Mouse (Mus musculus): ENCODE data around the gene Plpp7. TPM values are rescaled to one million over a fixed set of nuclear protein-coding genes. Genes with fewer than 3 reads are reported as not detected.

The Plpp7 gene
- polyA plus RNA-seq, 1 experiment from 2014 or later: 16.6 TPM

DNA sequence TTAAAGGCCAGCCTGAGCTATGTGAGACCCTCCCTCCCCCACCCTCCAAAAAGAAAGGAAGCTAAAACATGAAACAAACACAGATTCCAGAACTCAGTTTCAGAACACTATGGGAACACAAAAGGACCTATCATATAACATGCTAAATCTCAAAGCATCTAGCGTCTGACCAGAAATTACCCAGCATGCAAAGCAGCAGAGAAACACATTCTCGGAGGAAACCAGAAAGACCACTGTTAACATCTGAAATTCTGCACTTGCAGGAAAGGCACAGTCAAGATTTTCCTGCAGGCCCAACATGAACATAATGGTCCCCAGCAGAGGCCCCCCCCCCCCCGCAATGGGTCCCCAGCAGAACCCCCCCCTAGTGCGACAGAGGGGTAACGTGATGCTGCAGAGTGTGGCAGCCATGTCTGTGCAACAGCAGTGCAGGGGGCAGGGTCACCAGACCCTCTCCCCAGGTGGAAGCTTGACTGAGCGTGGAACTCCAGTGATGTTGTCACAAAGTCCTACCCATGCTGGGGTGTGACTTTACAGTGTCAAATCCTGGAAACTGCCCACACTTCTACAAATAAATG is 35.0 kb upstream of the Plpp7 start:
- H3K27ac ChIP-seq: no peak overlapping the region
- H3K36me3 ChIP-seq: no peaks in the 10 kb centered on the region
- H3K27me3 ChIP-seq: peaks cover 31% of the 10 kb centered on the region
- H3K9ac ChIP-seq (replicated peaks): no peak overlapping the region
- H3K9me3 ChIP-seq: no peaks in the 10 kb centered on the region
- 68% methylated on average over 6 of the region's 6 CpGs for WGBS
- no peak overlapping the region for H3K4me2 ChIP-seq (replicated peaks)
- H3K4me3 ChIP-seq (replicated peaks): no peak overlapping the region
- no peak for ATAC-seq
- H3K4me1 ChIP-seq (replicated peaks): peaks cover 3% of the 10 kb centered on the region; the same call in 1 of the 2 replicates

DNA sequence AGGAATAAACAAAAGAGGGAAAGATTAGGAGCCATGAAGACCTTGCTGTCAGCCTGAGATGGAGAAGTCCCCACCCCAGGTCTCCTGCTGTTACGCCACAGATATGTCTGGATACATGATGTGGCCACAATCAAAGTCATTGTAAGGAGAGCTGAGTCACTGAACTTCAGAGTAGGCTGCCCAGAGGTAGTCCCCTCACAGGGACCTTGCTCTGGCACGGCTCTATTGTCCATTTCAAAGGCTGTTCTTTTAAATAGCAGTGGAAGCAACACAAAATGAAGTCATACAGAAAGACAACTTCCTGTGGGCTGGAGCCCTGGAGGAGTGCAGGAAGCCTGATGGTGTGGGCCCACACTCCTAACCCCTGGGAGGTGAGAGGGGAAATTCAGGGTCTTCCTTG is 34.1 kb upstream of the Plpp7 start:
- WGBS: 70% methylated on average over 2 of the region's 2 CpGs
- no peak overlapping the region for H3K9ac ChIP-seq (replicated peaks)
- no peak overlapping the region for H3K27ac ChIP-seq
- H3K27me3 ChIP-seq: peaks cover 31% of the 10 kb centered on the region
- no peak for ATAC-seq
- H3K4me3 ChIP-seq (replicated peaks): no peak overlapping the region
- H3K4me1 ChIP-seq (replicated peaks): no peaks in the 10 kb centered on the region; the same call in 1 of the 2 replicates
- H3K9me3 ChIP-seq: no peaks in the 10 kb centered on the region
- no peak overlapping the region for H3K4me2 ChIP-seq (replicated peaks)
- no peaks in the 10 kb centered on the region for H3K36me3 ChIP-seq

DNA sequence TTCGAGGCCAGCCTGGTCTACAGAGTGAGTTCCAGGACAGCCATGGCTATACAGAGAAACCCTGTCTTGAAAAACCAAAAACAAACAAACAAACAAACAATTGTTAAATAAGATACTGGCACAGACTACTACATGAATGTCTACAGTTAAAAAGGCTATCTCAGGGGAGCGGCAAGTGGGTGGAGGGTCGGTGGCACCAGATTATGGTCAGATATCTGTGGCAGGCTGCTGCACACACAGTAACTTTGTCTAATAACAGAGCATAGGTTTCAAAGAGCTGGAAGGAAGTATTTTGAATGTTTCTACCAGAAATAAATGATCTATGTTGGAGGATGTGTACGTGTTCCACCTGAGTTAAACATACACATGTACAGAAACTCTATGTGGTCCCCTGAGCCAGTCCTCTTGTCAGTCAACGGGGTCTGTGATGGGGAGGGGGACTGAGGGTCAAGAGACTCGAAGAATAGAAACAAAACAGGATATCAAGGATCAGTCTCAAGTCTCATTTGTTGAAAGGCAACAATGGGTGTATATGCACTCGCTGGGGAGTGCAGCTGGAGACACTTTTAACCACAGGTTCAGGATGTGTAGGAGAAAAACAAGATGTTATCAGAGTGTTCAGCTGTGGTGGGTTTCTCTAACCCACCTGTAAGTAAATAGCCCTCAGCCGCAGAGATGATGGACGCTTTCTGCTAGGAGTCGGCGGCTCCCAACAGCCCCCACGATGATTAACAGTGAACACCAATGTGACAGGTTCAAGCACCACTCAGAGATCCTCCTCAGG is 33.4 kb upstream of the Plpp7 start:
- ATAC-seq: no peak
- Histone ChIP-seq H3K27ac (no peak overlapping the region), H3K4me1 (replicated peaks) (no peaks in the 10 kb centered on the region; the same call in 1 of the 2 replicates), H3K36me3 (no peaks in the 10 kb centered on the region), H3K9ac (replicated peaks) (no peak overlapping the region), H3K4me2 (replicated peaks) (no peak overlapping the region), H3K4me3 (replicated peaks) (no peak overlapping the region), H3K9me3 (no peaks in the 10 kb centered on the region), H3K27me3 (peaks cover 25% of the 10 kb centered on the region)
- 82% methylated on average over 12 of the region's 12 CpGs for WGBS

DNA sequence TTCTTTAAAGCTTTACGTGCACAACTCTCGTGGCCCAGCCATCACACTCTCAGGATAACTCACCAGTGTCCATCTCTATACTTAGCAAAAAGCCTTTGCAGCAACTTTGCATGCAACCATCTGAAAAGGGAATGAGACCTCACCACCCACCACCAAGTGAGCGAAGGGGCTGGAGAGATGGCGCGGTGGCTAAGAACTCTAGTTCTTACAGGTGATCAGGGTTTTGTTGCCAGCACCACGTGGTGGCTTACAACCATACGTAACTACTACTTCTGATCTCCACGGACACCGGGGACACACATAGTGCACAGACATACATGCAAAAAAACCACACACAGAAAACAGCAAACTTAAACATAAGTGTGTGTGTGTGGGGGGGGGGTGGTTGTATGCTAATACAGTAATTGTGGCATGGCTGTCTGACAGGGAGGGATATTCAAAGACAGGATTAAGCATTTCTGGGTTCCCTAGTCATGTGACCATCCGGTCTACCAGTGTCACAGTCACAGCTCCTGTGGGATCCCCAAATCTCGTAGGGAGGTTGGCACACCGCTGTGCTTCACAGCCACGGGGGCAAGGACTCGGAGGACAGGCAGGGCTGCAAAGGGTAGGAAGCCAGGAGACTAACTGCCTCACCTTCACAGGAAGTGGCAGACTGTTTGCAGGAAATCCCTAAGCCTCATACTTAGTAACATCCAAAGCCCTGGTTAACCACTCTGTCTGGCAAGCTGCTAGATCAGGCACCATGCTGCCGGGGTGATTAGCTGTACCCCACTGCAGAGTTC is 32.5 kb upstream of the Plpp7 start:
- H3K27ac ChIP-seq: no peak overlapping the region
- no peak for ATAC-seq
- H3K27me3 ChIP-seq: peaks cover 16% of the 10 kb centered on the region
- no peak overlapping the region for H3K4me2 ChIP-seq (replicated peaks)
- H3K4me1 ChIP-seq (replicated peaks): no peaks in the 10 kb centered on the region; the same call in 1 of the 2 replicates
- no peak overlapping the region for H3K4me3 ChIP-seq (replicated peaks)
- H3K36me3 ChIP-seq: no peaks in the 10 kb centered on the region
- WGBS: 90% methylated on average over 15 of the region's 15 CpGs
- H3K9me3 ChIP-seq: no peaks in the 10 kb centered on the region
- H3K9ac ChIP-seq (replicated peaks): no peak overlapping the region

DNA sequence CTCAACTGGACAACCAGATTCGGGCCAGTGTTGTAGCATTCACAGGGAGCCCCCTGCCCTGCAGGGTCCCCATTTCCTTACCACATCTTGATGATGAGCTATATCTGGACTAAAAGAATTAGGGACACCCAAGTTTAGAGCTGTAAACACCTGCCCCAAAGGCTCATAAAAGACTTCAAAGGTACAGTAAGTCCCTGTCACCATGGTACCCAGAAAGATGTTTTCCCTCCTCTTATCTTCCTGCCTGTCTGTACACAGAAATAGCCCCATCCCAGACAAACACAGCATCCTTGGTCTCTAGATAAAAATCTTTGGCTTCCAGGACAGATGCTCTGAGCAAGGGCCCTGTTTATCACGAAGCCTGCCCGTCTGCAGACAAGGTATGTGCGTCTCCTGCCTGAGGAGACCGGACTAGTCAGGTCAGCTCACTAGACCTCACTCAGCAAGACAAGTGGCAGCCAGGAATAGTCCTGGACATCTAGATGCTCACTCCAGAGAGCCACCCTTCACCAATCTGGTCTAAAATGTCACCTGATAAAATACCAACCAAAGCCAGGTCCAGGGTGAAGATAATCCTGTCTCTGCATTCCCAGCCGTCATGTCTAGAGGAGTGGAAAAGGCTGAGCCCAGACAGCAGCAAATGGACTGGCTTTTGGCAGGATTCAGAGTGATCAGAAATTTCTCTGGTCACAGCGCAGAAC is 31.7 kb upstream of the Plpp7 start:
- Histone ChIP-seq H3K4me1 (replicated peaks) (no peaks in the 10 kb centered on the region; the same call in 1 of the 2 replicates), H3K9me3 (no peaks in the 10 kb centered on the region), H3K27me3 (peaks cover 18% of the 10 kb centered on the region; the same call in 1 of the 2 replicates), H3K27ac (no peak overlapping the region), H3K9ac (replicated peaks) (no peak overlapping the region), H3K4me3 (replicated peaks) (no peak overlapping the region), H3K36me3 (no peaks in the 10 kb centered on the region), H3K4me2 (replicated peaks) (no peak overlapping the region)
- WGBS: 82% methylated on average over 7 of the region's 7 CpGs
- no peak for ATAC-seq

DNA sequence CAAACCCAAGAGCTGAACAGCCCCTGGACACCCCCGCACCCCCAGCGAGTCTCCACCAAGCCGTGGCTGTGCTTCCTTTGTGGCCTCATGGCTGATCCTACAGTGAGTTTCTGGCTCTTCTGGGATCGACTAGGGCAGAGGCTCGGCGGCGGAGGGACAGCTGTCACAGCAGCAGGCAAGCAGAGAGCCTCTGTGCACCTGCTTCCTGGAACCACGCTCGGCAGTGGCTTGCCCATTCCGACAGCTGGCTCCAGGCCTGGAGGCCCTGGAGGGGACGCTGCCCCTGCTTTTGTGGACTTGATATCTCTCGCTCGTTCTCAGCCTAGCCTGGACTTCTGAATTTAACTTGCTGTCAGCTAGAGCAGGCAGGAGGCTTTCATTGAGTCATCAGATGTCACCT is 30.4 kb upstream of the Plpp7 start:
- H3K4me3 ChIP-seq (replicated peaks): no peak overlapping the region
- H3K36me3 ChIP-seq: no peaks in the 10 kb centered on the region
- 66% methylated on average over 13 of the region's 13 CpGs for WGBS
- no peak overlapping the region for H3K27ac ChIP-seq
- no peaks in the 10 kb centered on the region for H3K9me3 ChIP-seq
- ATAC-seq: no peak
- H3K4me1 ChIP-seq (replicated peaks): no peaks in the 10 kb centered on the region; the same call in 1 of the 2 replicates
- no peak overlapping the region for H3K4me2 ChIP-seq (replicated peaks)
- H3K27me3 ChIP-seq: 0 out of 2 replicates have a peak, but pooled peaks cover 15% of the 10 kb centered on the region
- no peak overlapping the region for H3K9ac ChIP-seq (replicated peaks)

DNA sequence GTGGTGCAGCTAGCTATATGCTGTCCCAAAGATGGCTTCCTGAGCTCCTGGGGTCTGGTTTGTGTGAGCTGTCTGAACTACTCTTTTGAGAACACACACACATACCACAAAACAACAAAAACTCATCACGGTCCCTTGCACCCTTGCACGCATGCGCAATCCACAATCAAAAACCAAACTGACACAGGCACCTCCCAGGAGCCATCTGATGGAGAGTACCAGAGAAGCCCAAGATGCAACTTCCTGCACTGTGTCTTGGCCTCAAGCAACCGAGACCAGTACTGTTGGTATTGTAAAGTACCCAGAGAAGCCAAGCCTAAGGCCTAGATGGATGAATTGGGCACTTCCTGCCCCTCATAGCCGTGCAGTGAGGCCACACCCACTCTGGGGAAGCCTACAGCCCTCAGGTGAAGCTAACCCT is 29.9 kb upstream of the Plpp7 start:
- 0 out of 2 replicates have a peak, but pooled peaks cover 15% of the 10 kb centered on the region for H3K27me3 ChIP-seq

DNA sequence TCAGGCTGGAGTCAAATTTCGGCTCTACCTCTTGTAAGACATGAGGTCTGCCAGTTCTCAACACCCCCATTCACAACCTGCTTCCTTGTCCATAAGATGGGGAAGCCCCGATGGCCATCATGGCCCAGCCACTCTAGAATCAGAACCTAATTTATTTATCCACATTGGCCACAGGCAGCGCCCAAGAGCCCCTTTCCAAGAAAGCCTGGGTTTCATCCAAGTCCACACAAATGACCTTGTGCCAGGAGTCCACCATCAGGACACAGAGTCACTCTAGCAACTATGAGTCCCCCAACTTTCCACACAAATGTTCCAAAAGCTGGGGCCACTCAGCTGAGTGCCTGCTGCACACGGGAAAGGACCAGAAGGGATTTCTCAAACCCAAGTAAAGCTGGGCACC is 29.3 kb upstream of the Plpp7 start:
- Histone ChIP-seq H3K9ac (replicated peaks) (no peak overlapping the region), H3K27me3 (0 out of 2 replicates have a peak, but pooled peaks cover 9% of the 10 kb centered on the region), H3K36me3 (no peaks in the 10 kb centered on the region), H3K4me2 (replicated peaks) (no peak overlapping the region), H3K27ac (no peak overlapping the region), H3K4me3 (replicated peaks) (no peak overlapping the region), H3K4me1 (replicated peaks) (no peaks in the 10 kb centered on the region; the same call in 1 of the 2 replicates), H3K9me3 (no peaks in the 10 kb centered on the region)
- no peak for ATAC-seq
- 79% methylated on average over 4 of the region's 4 CpGs for WGBS

More for the DNA sequence above, 29.9 kb upstream of the Plpp7 start:
- WGBS: 85% methylated on average over 5 of the region's 5 CpGs
- Histone ChIP-seq H3K27ac (no peak overlapping the region), H3K9me3 (no peaks in the 10 kb centered on the region), H3K9ac (replicated peaks) (no peak overlapping the region), H3K4me2 (replicated peaks) (no peak overlapping the region), H3K4me1 (replicated peaks) (no peaks in the 10 kb centered on the region; the same call in 1 of the 2 replicates), H3K4me3 (replicated peaks) (no peak overlapping the region), H3K36me3 (no peaks in the 10 kb centered on the region)
- no peak for ATAC-seq

DNA sequence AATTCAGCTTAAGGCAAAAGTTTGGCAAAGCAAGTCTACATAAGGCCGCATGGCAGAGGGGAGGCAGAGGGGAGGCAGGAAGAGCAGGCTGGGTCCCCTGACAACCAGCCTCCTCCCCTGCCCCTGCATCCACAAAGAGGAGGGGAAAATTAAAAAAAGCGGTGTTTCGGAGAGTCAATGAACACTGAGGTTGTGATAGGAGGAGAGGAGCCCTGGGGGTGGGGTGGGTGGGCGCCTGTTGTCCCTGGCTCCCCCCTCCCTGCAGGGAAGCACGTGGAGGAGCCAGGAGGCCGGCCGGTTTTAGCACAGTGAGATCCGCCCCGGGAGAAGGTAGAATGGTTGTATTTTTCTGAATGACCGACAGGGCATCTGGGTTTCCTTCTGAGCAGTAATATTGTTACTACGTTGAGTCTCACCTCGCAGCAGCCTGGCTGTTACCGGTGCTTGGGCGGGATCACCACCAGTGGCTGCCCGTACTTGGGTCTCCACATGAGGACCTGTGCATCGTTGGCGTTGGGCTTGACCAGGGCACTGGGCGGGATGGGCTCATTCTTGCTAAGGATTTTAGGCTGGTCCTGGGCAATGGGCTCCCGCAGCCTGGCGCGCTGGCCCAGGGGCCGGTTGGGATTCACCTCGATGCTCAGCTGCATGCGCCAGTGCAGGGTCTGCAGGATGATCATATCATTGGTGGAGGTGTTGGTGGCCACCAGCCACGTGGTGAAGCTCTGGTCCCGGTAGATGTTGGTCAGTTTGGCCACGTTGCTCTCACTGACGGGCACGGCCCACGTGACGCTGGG is 26.3 kb upstream of the Plpp7 start:
- Histone ChIP-seq H3K27ac (no peak overlapping the region), H3K9ac (replicated peaks) (no peak overlapping the region), H3K4me3 (replicated peaks) (no peak overlapping the region), H3K9me3 (no peaks in the 10 kb centered on the region), H3K4me2 (replicated peaks) (no peak overlapping the region), H3K4me1 (replicated peaks) (no peaks in the 10 kb centered on the region; the same call in 1 of the 2 replicates), H3K27me3 (0 out of 2 replicates have a peak, but pooled peaks cover 7% of the 10 kb centered on the region), H3K36me3 (no peaks in the 10 kb centered on the region)
- no peak for ATAC-seq
- WGBS: 58% methylated on average over 31 of the region's 31 CpGs

DNA sequence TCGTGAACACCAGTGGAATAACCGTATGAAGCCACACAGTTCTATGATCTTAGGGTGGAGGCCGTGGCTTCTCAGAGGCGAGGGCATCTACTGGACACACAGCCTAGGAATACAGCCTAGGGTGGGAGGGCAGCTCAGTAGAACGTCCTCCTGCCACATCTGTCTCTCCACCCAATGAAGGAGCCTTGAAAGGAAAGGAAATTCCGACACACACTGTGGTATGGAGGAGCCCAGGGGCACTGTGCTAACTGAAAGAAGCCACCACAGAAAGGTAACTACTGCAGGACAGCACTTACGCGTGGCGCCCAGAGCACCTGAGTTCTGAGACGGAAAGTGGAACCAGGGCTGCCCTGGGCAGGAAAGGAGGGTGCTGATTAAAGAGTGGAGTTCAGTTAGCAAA is 24.6 kb upstream of the Plpp7 start:
- Histone ChIP-seq H3K9ac (replicated peaks) (no peak overlapping the region), H3K4me3 (replicated peaks) (no peak overlapping the region), H3K36me3 (no peaks in the 10 kb centered on the region), H3K4me1 (replicated peaks) (no peaks in the 10 kb centered on the region), H3K27ac (no peak overlapping the region), H3K4me2 (replicated peaks) (no peak overlapping the region), H3K9me3 (no peaks in the 10 kb centered on the region), H3K27me3 (0 out of 2 replicates have a peak, but pooled peaks cover 7% of the 10 kb centered on the region)
- ATAC-seq: no peak
- WGBS: 91% methylated on average over 10 of the region's 10 CpGs

DNA sequence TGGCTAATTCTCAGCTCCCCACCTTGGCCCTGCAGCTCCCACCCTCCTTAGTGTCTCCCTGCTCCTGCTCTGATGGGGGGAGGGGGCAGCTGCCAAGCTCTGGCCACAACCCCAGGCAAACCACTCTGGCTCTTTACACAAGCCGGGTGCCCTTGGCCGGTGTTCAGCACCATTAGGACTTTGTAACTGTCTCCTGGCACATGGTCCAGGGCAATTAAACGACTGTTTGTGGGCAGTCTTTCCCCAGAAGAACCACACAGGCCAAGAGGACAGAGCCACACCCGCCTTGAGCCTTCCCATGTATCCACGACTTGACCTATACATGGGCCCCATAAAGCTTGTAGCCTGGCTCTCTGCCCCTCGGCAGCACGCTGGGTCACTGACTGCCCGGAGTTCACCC is 20.9 kb upstream of the Plpp7 start:
- 69% methylated on average over 8 of the region's 8 CpGs for WGBS

More for the DNA sequence above, 20.9 kb upstream of the Plpp7 start:
- Histone ChIP-seq H3K36me3 (no peaks in the 10 kb centered on the region), H3K4me3 (replicated peaks) (no peak overlapping the region), H3K4me1 (replicated peaks) (no peaks in the 10 kb centered on the region), H3K9me3 (no peaks in the 10 kb centered on the region), H3K27ac (no peak overlapping the region), H3K9ac (replicated peaks) (no peak overlapping the region), H3K27me3 (no peaks in the 10 kb centered on the region), H3K4me2 (replicated peaks) (no peak overlapping the region)
- ATAC-seq: no peak

Measured in midbrain, embryonic 13.5 days (tissue).